Mouse (Mus musculus): ENCODE results near the gene Vwa5b1. TPM values are rescaled to one million over a fixed set of nuclear protein-coding genes. Genes with fewer than 3 reads are reported as not detected.

Gene Vwa5b1
- polyA plus RNA-seq, 1 experiment, result not detected

DNA sequence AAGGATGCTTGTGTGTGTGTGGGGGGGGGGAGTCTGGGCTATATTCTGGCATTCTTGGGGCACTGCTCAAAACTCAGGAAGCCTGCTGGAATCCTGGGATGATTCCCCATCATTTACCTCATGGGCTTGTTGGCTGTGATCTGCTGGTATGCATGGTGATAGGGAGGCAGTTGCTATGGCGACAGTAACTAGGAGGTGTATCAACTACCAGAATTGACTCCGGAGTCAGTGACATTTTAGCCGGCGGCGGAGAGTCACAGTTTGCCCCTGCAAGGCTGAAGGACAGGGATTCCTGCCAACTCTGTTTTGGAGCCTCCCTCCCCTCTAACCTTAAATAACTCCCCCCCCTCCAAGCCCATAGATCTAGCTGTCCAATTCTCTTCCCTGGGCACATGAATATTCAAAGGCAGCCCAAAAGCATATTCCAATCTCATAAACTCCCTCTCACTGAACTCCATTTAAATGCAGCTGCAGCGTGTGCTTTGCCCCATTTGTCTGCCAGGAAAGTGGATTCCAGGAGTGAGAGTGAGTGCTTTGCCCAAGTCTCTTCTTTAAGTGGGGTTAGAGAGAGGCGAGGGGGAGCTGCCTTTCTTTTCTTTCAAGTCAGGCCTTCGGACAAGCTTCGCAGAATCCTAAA lies 118.4 kb downstream of the Vwa5b1 start:
- H3K4me3 ChIP-seq (ENCODE audit: insufficient read depth, low read length), result no peak overlapping the region
- no peak overlapping the region for H3K27ac ChIP-seq (ENCODE audit: insufficient read depth, low read depth, low read length)
- TF ChIP-seq CTCF (IDR thresholded peaks at IDR 0.05; ENCODE audit: low read depth, low read length) (no peak), POLR2A (IDR thresholded peaks at IDR 0.05; ENCODE audit: borderline replicate concordance, low read depth, low read length) (no peak)
- no peaks in the 10 kb centered on the region for H3K4me1 ChIP-seq (ENCODE audit: control insufficient read depth, insufficient read depth, low read length)

DNA sequence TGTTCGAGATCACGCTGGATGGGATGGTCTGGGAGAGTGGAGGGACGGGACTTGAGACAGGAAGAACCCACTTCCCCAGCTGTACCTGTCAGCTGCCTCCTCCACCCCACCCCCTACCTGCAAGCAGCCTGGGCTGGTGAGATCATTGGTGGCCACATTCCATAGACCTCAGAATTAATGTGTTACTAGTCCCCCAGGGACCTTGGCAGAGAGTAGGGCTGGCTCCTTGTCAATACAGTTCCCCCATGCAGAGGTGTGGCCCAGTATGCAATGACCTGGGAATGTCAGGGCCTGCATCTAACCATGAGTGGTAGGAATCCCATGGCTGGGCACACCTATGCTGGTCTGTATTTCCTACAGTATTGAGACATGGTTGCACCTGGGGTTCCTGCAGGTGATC lies 119.2 kb downstream of the Vwa5b1 start:
- H3K4me3 ChIP-seq (ENCODE audit: insufficient read depth, low read length), result no peak overlapping the region
- TF ChIP-seq POLR2A (IDR thresholded peaks at IDR 0.05; ENCODE audit: borderline replicate concordance, low read depth, low read length) (no peak), CTCF (IDR thresholded peaks at IDR 0.05; ENCODE audit: low read depth, low read length) (no peak)
- no peak overlapping the region for H3K27ac ChIP-seq (ENCODE audit: insufficient read depth, low read depth, low read length)
- H3K4me1 ChIP-seq (ENCODE audit: control insufficient read depth, insufficient read depth, low read length), result no peaks in the 10 kb centered on the region

Other genes with a start within 250 kb of the Vwa5b1 start
- not detected in 2 replicates for gene Fam43b, start 239.4 kb downstream of the Vwa5b1 start, polyA plus RNA-seq (2012; ENCODE audit: insufficient read depth, insufficient read length, missing spikeins)
- 12.7 and 13.7 TPM in 2 replicates for gene Mul1, start 201.2 kb downstream of the Vwa5b1 start, polyA plus RNA-seq (2012; ENCODE audit: insufficient read depth, insufficient read length, missing spikeins)
- 0.12 and 0.17 TPM in 2 replicates for gene Camk2n1, start 181.6 kb downstream of the Vwa5b1 start, polyA plus RNA-seq (2012; ENCODE audit: insufficient read depth, insufficient read length, missing spikeins)
- gene Pla2g2c, start 88.9 kb upstream of the Vwa5b1 start, polyA plus RNA-seq (2012; ENCODE audit: insufficient read depth, insufficient read length, missing spikeins), result not detected in 2 replicates
- not detected in 2 replicates for gene Ubxn10, start 101.3 kb upstream of the Vwa5b1 start, polyA plus RNA-seq (2012; ENCODE audit: insufficient read depth, insufficient read length, missing spikeins)
- not detected in 2 replicates for gene Pla2g2f, start 121.7 kb upstream of the Vwa5b1 start, polyA plus RNA-seq (2012; ENCODE audit: insufficient read depth, insufficient read length, missing spikeins)
- gene Pla2g2d, start 139.9 kb upstream of the Vwa5b1 start, polyA plus RNA-seq (2012; ENCODE audit: insufficient read depth, insufficient read length, missing spikeins), result not detected in 2 replicates
- not detected in 2 replicates for gene Pla2g5, start 227.6 kb upstream of the Vwa5b1 start, polyA plus RNA-seq (2012; ENCODE audit: insufficient read depth, insufficient read length, missing spikeins)
- gene Gm13030, start 238.1 kb upstream of the Vwa5b1 start, polyA plus RNA-seq (2012; ENCODE audit: insufficient read depth, insufficient read length, missing spikeins), result not detected in 2 replicates
- 0.96 TPM in 1 of 2 replicates, not detected in the other for gene Pla2g2e, start 242.1 kb upstream of the Vwa5b1 start, polyA plus RNA-seq (2012; ENCODE audit: insufficient read depth, insufficient read length, missing spikeins)

Data from bone marrow macrophage, adult 2 months (primary cell).